Mouse (Mus musculus) liver, adult 2 months (tissue): Measurements from ENCODE around the gene C3. TPM values are rescaled to one million over a fixed set of nuclear protein-coding genes. Genes with fewer than 3 reads are reported as not detected.

Experiments used
- DNase-seq: peaks from one replicate; pipeline ENCODE4 v3.0.0-alpha.2; 2011; ENCODE audit warnings: low read depth, low spot score; ENCODE audit errors: extremely low read depth
- H3K27ac ChIP-seq: fragments of 200-500 bp; replicated peaks from 2 replicates; pipeline ENCODE4 v1.5.1; 2012; ENCODE audit warnings: low read depth, mild to moderate bottlenecking, control low read depth, inconsistent platforms, low read length; ENCODE audit not compliant: insufficient read depth
- H3K27me3 ChIP-seq: fragments of 200-500 bp; 2 replicates; pipeline ENCODE4 v1.6.1; 2012; ENCODE audit warnings: mild to moderate bottlenecking, moderate library complexity, low read length, inconsistent platforms; ENCODE audit not compliant: control insufficient read depth, insufficient read depth
- H3K36me3 ChIP-seq: fragments of 200-500 bp; 2 replicates; pipeline ENCODE4 v1.6.1; 2012; ENCODE audit warnings: low read length, inconsistent platforms; ENCODE audit not compliant: control insufficient read depth, insufficient read depth
- H3K4me1 ChIP-seq: fragments of 200-500 bp; 2 replicates; pipeline ENCODE4 v1.6.1; 2011; ENCODE audit warnings: low read length; ENCODE audit not compliant: control insufficient read depth, insufficient read depth
- H3K4me3 ChIP-seq: fragments of 200-500 bp; 2 replicates; pipeline ENCODE4 v1.5.1; 2011; ENCODE audit warnings: low read depth, mild to moderate bottlenecking, control low read depth, low read length, moderate library complexity; ENCODE audit not compliant: insufficient read depth
- H3K79me2 ChIP-seq: fragments of 200-500 bp; 2 replicates; pipeline ENCODE4 v1.6.1; 2012; ENCODE audit warnings: inconsistent platforms, mild to moderate bottlenecking, low read length, moderate library complexity; ENCODE audit not compliant: control insufficient read depth, insufficient read depth
- H3K9ac ChIP-seq: fragments of 200-500 bp; 2 replicates; pipeline ENCODE4 v1.6.1; 2012; ENCODE audit warnings: low read depth, mild to moderate bottlenecking, control low read depth, inconsistent platforms, low read length
- CTCF ChIP-seq: fragments of 200-500 bp; IDR thresholded peaks from 2 replicates; pipeline ENCODE4 v1.5.1; 2011; ENCODE audit warnings: low read depth, low read length, control low read depth
- POLR2A ChIP-seq: fragments of 200-500 bp; IDR thresholded peaks from 2 replicates; pipeline ENCODE4 v1.6.1; 2011; ENCODE audit warnings: low read length, control low read depth; ENCODE audit not compliant: insufficient read depth; ENCODE audit errors: extremely low read depth
- WGBS: fragments of 180-500 bp; shearing (Covaris S2); methylation state at CpG from one replicate; pipeline ENCODE4 v1.1.7; 2018; 5-methylcytosine and 5-hydroxymethylcytosine counted together
- polyA plus RNA-seq: library from polyadenylated mRNA; depleted of rRNA; stranded (reverse); fragments of >200 nt; gene quantifications from 2 replicates; pipeline ENCODE4 v1.2.3, GENCODE M21; 2012; rRNA removed
- total RNA-seq: library from RNA; depleted of rRNA; stranded (reverse); fragments of >200 nt; gene quantifications from 2 replicates; pipeline ENCODE4 v1.2.3, GENCODE M21; 2014; rRNA removed

Gene C3
- total and polyA plus RNA-seq, 2 experiments, result 3,833 to 5,384 TPM

DNA sequence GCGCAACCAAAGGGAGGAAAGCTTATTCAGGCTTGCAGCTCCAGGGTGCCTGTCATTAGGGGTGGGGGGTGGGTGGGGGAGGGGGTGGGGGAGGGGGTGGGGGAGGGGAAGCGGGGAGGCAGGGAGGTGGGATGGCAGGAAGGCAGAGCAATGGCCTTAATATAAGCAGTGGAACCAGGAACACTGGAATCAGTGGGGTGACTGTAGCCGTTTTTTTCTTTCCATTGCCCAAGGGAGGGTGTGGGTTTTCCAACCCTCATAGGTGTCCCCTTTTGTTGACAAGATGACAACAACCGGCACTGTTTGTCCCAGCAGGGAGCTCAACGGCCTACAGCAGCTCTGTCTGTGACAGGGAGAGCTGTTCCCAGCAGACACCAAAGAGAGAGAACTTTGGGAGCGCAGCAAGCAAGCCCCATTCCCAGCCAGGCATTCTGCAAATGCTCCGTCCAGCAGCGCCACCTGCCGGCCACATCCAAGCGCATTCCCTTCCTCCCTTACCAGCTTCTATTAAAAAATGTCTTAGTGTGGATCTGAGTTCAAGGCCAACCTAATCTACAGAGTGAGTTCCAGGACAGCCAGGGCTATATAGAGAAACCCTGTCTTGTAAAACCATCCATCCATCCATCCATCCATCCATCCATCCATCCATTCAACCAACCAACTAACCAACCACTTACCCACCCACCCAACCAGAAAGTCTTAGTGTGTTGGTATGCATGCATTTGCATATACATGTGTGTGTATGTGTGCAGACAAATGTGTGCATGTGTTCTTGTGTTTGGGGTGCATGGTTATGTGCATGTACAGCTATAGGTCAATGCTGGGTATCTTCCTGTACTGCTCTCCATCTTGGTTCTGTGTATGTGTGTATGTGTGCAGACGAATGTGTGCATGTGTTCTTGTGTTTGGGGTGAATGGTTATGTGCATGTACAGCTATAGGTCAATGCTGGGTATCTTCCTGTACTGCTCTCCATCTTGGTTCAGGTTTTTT lies 60.8 kb downstream of the C3 start:
- Histone ChIP-seq H3K79me2 (no peaks in the 10 kb centered on the region), H3K4me3 (no peak overlapping the region), H3K27ac (no peak overlapping the region), H3K36me3 (no peaks in the 10 kb centered on the region), H3K27me3 (no peaks in the 10 kb centered on the region), H3K9ac (no peak overlapping the region), H3K4me1 (no peaks in the 10 kb centered on the region)
- peak; percentile 48 for DNase-seq
- TF ChIP-seq CTCF (peak; percentile 97), POLR2A (no peak)
- WGBS, result 22% methylated on average over 10 of the region's 11 CpGs

Other genes starting within 250 kb of the C3 start
- gene Acer1, start 246.0 kb downstream of the C3 start, total RNA-seq, result not detected in 2 replicates
- gene Acer1, start 246.0 kb downstream of the C3 start, polyA plus RNA-seq, result not detected in 2 replicates
- 75.6 and 93.8 TPM in 2 replicates for gene Clpp, start 237.8 kb downstream of the C3 start, total RNA-seq
- 174 and 184 TPM in 2 replicates for gene Clpp, start 237.8 kb downstream of the C3 start, polyA plus RNA-seq
- gene Alkbh7, start 230.8 kb downstream of the C3 start, total RNA-seq, result 23.2 and 24.4 TPM in 2 replicates
- 42.0 and 51.1 TPM in 2 replicates for gene Alkbh7, start 230.8 kb downstream of the C3 start, polyA plus RNA-seq
- gene Pspn, start 228.1 kb downstream of the C3 start, total RNA-seq, result not detected in 2 replicates
- gene Pspn, start 228.1 kb downstream of the C3 start, polyA plus RNA-seq, result not detected in 2 replicates
- gene Gtf2f1, start 216.8 kb downstream of the C3 start, total RNA-seq, result 10.9 and 11.9 TPM in 2 replicates
- gene Gtf2f1, start 216.8 kb downstream of the C3 start, polyA plus RNA-seq, result 10.4 and 10.6 TPM in 2 replicates
- gene Gm17949, start 216.7 kb downstream of the C3 start, total RNA-seq, result not detected in 2 replicates
- not detected in 2 replicates for gene Gm17949, start 216.7 kb downstream of the C3 start, polyA plus RNA-seq
- 7.6 and 15.6 TPM in 2 replicates for gene Khsrp, start 196.6 kb downstream of the C3 start, total RNA-seq
- 30.3 and 38.9 TPM in 2 replicates for gene Khsrp, start 196.6 kb downstream of the C3 start, polyA plus RNA-seq
- not detected in 2 replicates for gene Slc25a41, start 186.5 kb downstream of the C3 start, total RNA-seq
- not detected in 2 replicates for gene Slc25a41, start 186.5 kb downstream of the C3 start, polyA plus RNA-seq
- 21.9 and 27.7 TPM in 2 replicates for gene Crb3, start 169.0 kb downstream of the C3 start, total RNA-seq
- gene Crb3, start 169.0 kb downstream of the C3 start, polyA plus RNA-seq, result 45.6 and 57.7 TPM in 2 replicates
- 54.9 and 94.6 TPM in 2 replicates for gene Slc25a23, start 168.3 kb downstream of the C3 start, total RNA-seq
- gene Slc25a23, start 168.3 kb downstream of the C3 start, polyA plus RNA-seq, result 212 and 255 TPM in 2 replicates
- 0.54 and 0.92 TPM in 2 replicates for gene Dennd1c, start 149.6 kb downstream of the C3 start, total RNA-seq
- gene Dennd1c, start 149.6 kb downstream of the C3 start, polyA plus RNA-seq, result 1.2 and 1.6 TPM in 2 replicates
- gene Tubb4a, start 140.4 kb downstream of the C3 start, total RNA-seq, result 0.18 and 0.27 TPM in 2 replicates
- gene Tubb4a, start 140.4 kb downstream of the C3 start, polyA plus RNA-seq, result 0.16 and 0.24 TPM in 2 replicates
- gene Tnfsf9, start 122.8 kb downstream of the C3 start, total RNA-seq, result 0.18 and 0.54 TPM in 2 replicates
- 0.09 and 0.15 TPM in 2 replicates for gene Tnfsf9, start 122.8 kb downstream of the C3 start, polyA plus RNA-seq
- 1.0 TPM in 1 of 2 replicates, not detected in the other for gene Cd70, start 78.4 kb downstream of the C3 start, total RNA-seq
- not detected in 2 replicates for gene Cd70, start 78.4 kb downstream of the C3 start, polyA plus RNA-seq
- 0.27 and 0.28 TPM in 2 replicates for gene Tnfsf14, start 34.0 kb downstream of the C3 start, total RNA-seq
- gene Tnfsf14, start 34.0 kb downstream of the C3 start, polyA plus RNA-seq, result 0.42 and 0.75 TPM in 2 replicates
- 10.7 and 11.7 TPM in 2 replicates for gene Gpr108, start 20.3 kb upstream of the C3 start, total RNA-seq
- 19.3 and 23.7 TPM in 2 replicates for gene Gpr108, start 20.3 kb upstream of the C3 start, polyA plus RNA-seq
- gene Trip10, start 21.3 kb upstream of the C3 start, total RNA-seq, result 4.6 and 5.1 TPM in 2 replicates
- 4.8 and 7.2 TPM in 2 replicates for gene Trip10, start 21.3 kb upstream of the C3 start, polyA plus RNA-seq
- 2.7 and 2.9 TPM in 2 replicates for gene Vav1, start 51.0 kb upstream of the C3 start, total RNA-seq
- gene Vav1, start 51.0 kb upstream of the C3 start, polyA plus RNA-seq, result 1.3 and 1.9 TPM in 2 replicates
- 27.3 and 31.6 TPM in 2 replicates for gene Adgre1, start 130.6 kb upstream of the C3 start, total RNA-seq
- 4.7 and 10.0 TPM in 2 replicates for gene Adgre1, start 130.6 kb upstream of the C3 start, polyA plus RNA-seq